Mouse (Mus musculus) kidney, adult 2 months (tissue): ENCODE data around the gene Srebf2.

Experiments
- CTCF ChIP-seq: fragments of 200-500 bp; conservative IDR thresholded peaks from 2 replicates; pipeline ENCODE4 v1.5.1; 2011; ENCODE audit warnings: low read depth, mild to moderate bottlenecking, control low read depth, low read length, moderate library complexity, mixed read lengths; ENCODE audit not compliant: insufficient read depth, insufficient read length
- POLR2A ChIP-seq: fragments of 200-500 bp; IDR thresholded peaks from one replicate; pipeline ENCODE4 v1.6.1; 2011; ENCODE audit warnings: low read depth, low read length, control low read depth

- TF ChIP-seq CTCF (no peak), POLR2A (no peak)
Measured at GRCm38 (mm10) chr15:82169671-82170070, 22.7 kb downstream of the Srebf2 start.
